Mouse (Mus musculus): ENCODE measurements around the gene B4galt1. TPM values are rescaled to one million over a fixed set of nuclear protein-coding genes. Genes with fewer than 3 reads are reported as not detected.
"Not testable (repeated sequence)": the region's sequence is repeated elsewhere in the genome, so short reads cannot be mapped to it uniquely, and the experiment has no call there.

B4galt1 gene
- polyA plus RNA-seq, 1 experiment from 2014 or later: 20.3 TPM

- no peaks in the 10 kb centered on the region for H3K4me1 ChIP-seq
- H3K27ac ChIP-seq: no peak overlapping the region
- H3K27me3 ChIP-seq: no peaks in the 10 kb centered on the region
- ATAC-seq (ENCODE audit: low FRiP score): no peak
- H3K4me3 ChIP-seq: no peak overlapping the region
- H3K9ac ChIP-seq: no peak overlapping the region
- peaks cover 11% of the 10 kb centered on the region; the same call in 1 of the 2 replicates for H3K36me3 ChIP-seq
- no peak overlapping the region for H3K4me2 ChIP-seq (replicated peaks)
- H3K9me3 ChIP-seq (replicated peaks): no peaks in the 10 kb centered on the region
- WGBS: 86% methylated on average over 4 of the region's 4 CpGs
Observed at GRCm38 (mm10) chr4:40801908-40802307, 51.9 kb downstream of the B4galt1 start.

GRCm38 (mm10) chr4:40800873-40801272 lies 52.9 kb downstream of the B4galt1 start:
- no peak overlapping the region for H3K27ac ChIP-seq
- H3K9ac ChIP-seq: no peak overlapping the region
- ATAC-seq (ENCODE audit: low FRiP score): no peak
- H3K4me2 ChIP-seq (replicated peaks): no peak overlapping the region
- no peaks in the 10 kb centered on the region for H3K27me3 ChIP-seq
- H3K9me3 ChIP-seq (replicated peaks): no peaks in the 10 kb centered on the region
- H3K4me3 ChIP-seq: no peak overlapping the region
- H3K36me3 ChIP-seq: peaks cover 4% of the 10 kb centered on the region; the same call in 1 of the 2 replicates
- 69% methylated on average over 3 of the region's 3 CpGs for WGBS
- H3K4me1 ChIP-seq: no peaks in the 10 kb centered on the region

GRCm38 (mm10) chr4:40798833-40799555 lies 54.8 kb downstream of the B4galt1 start:
- H3K4me2 ChIP-seq (replicated peaks); H3K4me3 ChIP-seq; H3K9ac ChIP-seq; H3K27me3 ChIP-seq; ATAC-seq (ENCODE audit: low FRiP score); H3K9me3 ChIP-seq (replicated peaks); H3K27ac ChIP-seq; H3K4me1 ChIP-seq; H3K36me3 ChIP-seq: not testable (repeated sequence)
- 84% methylated on average over 2 of the region's 2 CpGs for WGBS

GRCm38 (mm10) chr4:40795761-40796160 lies 58.0 kb downstream of the B4galt1 start:
- no peak overlapping the region for H3K4me3 ChIP-seq
- no peak overlapping the region for H3K27ac ChIP-seq
- no peaks in the 10 kb centered on the region for H3K27me3 ChIP-seq
- no peak for ATAC-seq (ENCODE audit: low FRiP score)
- no peak overlapping the region for H3K9ac ChIP-seq
- no peaks in the 10 kb centered on the region for H3K4me1 ChIP-seq
- 93% methylated on average over 3 of the region's 3 CpGs for WGBS
- no peaks in the 10 kb centered on the region for H3K9me3 ChIP-seq (replicated peaks)
- no peak overlapping the region for H3K4me2 ChIP-seq (replicated peaks)
- H3K36me3 ChIP-seq: no peaks in the 10 kb centered on the region

GRCm38 (mm10) chr4:40794320-40794719 lies 59.5 kb downstream of the B4galt1 start:
- Histone ChIP-seq H3K4me2 (replicated peaks) (no peak overlapping the region), H3K4me1 (no peaks in the 10 kb centered on the region), H3K4me3 (no peak overlapping the region), H3K36me3 (no peaks in the 10 kb centered on the region), H3K27ac (no peak overlapping the region), H3K9me3 (replicated peaks) (no peaks in the 10 kb centered on the region), H3K27me3 (no peaks in the 10 kb centered on the region), H3K9ac (no peak overlapping the region)
- ATAC-seq (ENCODE audit: low FRiP score): no peak

GRCm38 (mm10) chr4:40791176-40791575 lies 62.6 kb downstream of the B4galt1 start:
- no peaks in the 10 kb centered on the region for H3K4me1 ChIP-seq
- H3K27ac ChIP-seq: no peak overlapping the region
- H3K36me3 ChIP-seq: no peaks in the 10 kb centered on the region
- no peaks in the 10 kb centered on the region for H3K9me3 ChIP-seq (replicated peaks)
- no peak overlapping the region for H3K4me2 ChIP-seq (replicated peaks)
- WGBS: 93% methylated on average over 4 of the region's 4 CpGs
- H3K27me3 ChIP-seq: no peaks in the 10 kb centered on the region
- no peak for ATAC-seq (ENCODE audit: low FRiP score)
- H3K9ac ChIP-seq: no peak overlapping the region
- no peak overlapping the region for H3K4me3 ChIP-seq

GRCm38 (mm10) chr4:40786578-40786977 lies 67.2 kb downstream of the B4galt1 start:
- no peak for ATAC-seq (ENCODE audit: low FRiP score)
- H3K36me3 ChIP-seq: no peaks in the 10 kb centered on the region
- 70% methylated on average over 4 of the region's 4 CpGs for WGBS
- no peak overlapping the region for H3K4me3 ChIP-seq
- H3K27ac ChIP-seq: no peak overlapping the region
- H3K27me3 ChIP-seq: no peaks in the 10 kb centered on the region
- no peaks in the 10 kb centered on the region for H3K9me3 ChIP-seq (replicated peaks)
- no peak overlapping the region for H3K4me2 ChIP-seq (replicated peaks)
- H3K9ac ChIP-seq: no peak overlapping the region
- no peaks in the 10 kb centered on the region for H3K4me1 ChIP-seq

GRCm38 (mm10) chr4:40785620-40786166 lies 68.1 kb downstream of the B4galt1 start:
- no peaks in the 10 kb centered on the region for H3K36me3 ChIP-seq
- H3K9me3 ChIP-seq (replicated peaks): no peaks in the 10 kb centered on the region
- WGBS: 79% methylated on average over 9 of the region's 9 CpGs
- H3K4me1 ChIP-seq: no peaks in the 10 kb centered on the region
- H3K27me3 ChIP-seq: no peaks in the 10 kb centered on the region
- no peak overlapping the region for H3K4me3 ChIP-seq
- ATAC-seq (ENCODE audit: low FRiP score): no peak
- H3K27ac ChIP-seq: no peak overlapping the region
- H3K9ac ChIP-seq: no peak overlapping the region
- H3K4me2 ChIP-seq (replicated peaks): no peak overlapping the region

GRCm38 (mm10) chr4:40784556-40785169 lies 69.1 kb downstream of the B4galt1 start:
- H3K4me2 ChIP-seq (replicated peaks): no peak overlapping the region
- no peak overlapping the region for H3K27ac ChIP-seq
- 84% methylated on average over 10 of the region's 10 CpGs for WGBS
- H3K4me3 ChIP-seq: no peak overlapping the region
- H3K36me3 ChIP-seq: no peaks in the 10 kb centered on the region
- H3K27me3 ChIP-seq: no peaks in the 10 kb centered on the region
- no peak for ATAC-seq (ENCODE audit: low FRiP score)
- no peaks in the 10 kb centered on the region for H3K9me3 ChIP-seq (replicated peaks)
- H3K4me1 ChIP-seq: no peaks in the 10 kb centered on the region
- H3K9ac ChIP-seq: no peak overlapping the region

GRCm38 (mm10) chr4:40783049-40783448 lies 70.8 kb downstream of the B4galt1 start:
- no peak overlapping the region for H3K4me2 ChIP-seq (replicated peaks)
- ATAC-seq (ENCODE audit: low FRiP score): no peak

GRCm38 (mm10) chr4:40781797-40782495 lies 71.9 kb downstream of the B4galt1 start:
- Histone ChIP-seq H3K27ac (no peak overlapping the region), H3K4me1 (no peaks in the 10 kb centered on the region), H3K4me3 (no peak overlapping the region), H3K9me3 (replicated peaks) (no peaks in the 10 kb centered on the region), H3K9ac (no peak overlapping the region), H3K4me2 (replicated peaks) (no peak overlapping the region), H3K36me3 (no peaks in the 10 kb centered on the region), H3K27me3 (no peaks in the 10 kb centered on the region)
- no peak for ATAC-seq (ENCODE audit: low FRiP score)
- 68% methylated on average over 8 of the region's 8 CpGs for whole genome bisulfite sequencing

More at GRCm38 (mm10) chr4:40783049-40783448, 70.8 kb downstream of the B4galt1 start:
- no peaks in the 10 kb centered on the region for H3K36me3 ChIP-seq
- H3K27ac ChIP-seq: no peak overlapping the region
- no peaks in the 10 kb centered on the region for H3K9me3 ChIP-seq (replicated peaks)
- no peaks in the 10 kb centered on the region for H3K27me3 ChIP-seq
- H3K4me3 ChIP-seq: no peak overlapping the region
- 95% methylated on average over 4 of the region's 4 CpGs for WGBS
- no peaks in the 10 kb centered on the region for H3K4me1 ChIP-seq
- H3K9ac ChIP-seq: no peak overlapping the region

- Histone ChIP-seq H3K27ac (no peak overlapping the region), H3K27me3 (0 out of 2 replicates have a peak, but pooled peaks cover 2% of the 10 kb centered on the region), H3K4me1 (no peaks in the 10 kb centered on the region), H3K4me2 (replicated peaks) (no peak overlapping the region), H3K36me3 (no peaks in the 10 kb centered on the region), H3K9ac (no peak overlapping the region), H3K9me3 (replicated peaks) (no peaks in the 10 kb centered on the region), H3K4me3 (no peak overlapping the region)
- no peak for ATAC-seq (ENCODE audit: low FRiP score)
- 29% methylated on average over 3 of the region's 3 CpGs for WGBS
Observed at GRCm38 (mm10) chr4:40781143-40781542, 72.7 kb downstream of the B4galt1 start.

Measured in hindbrain, embryonic 12.5 days (tissue).